Mouse (Mus musculus) kidney, postnatal 25 days (tissue): ENCODE results near the gene Hmox2.
"Not testable (repeated sequence)": the region's sequence is repeated elsewhere in the genome, so short reads cannot be mapped to it uniquely, and the experiment has no call there.

Experiments used
- DNase-seq, 2 experiments: peaks; one replicate each; pipeline ENCODE4 v3.0.0; 2021; ENCODE audit warnings: mixed read lengths in 2 of 2

Hmox2 gene

GRCm38 (mm10) chr16:4726528-4727128 lies 467 bp downstream of the Hmox2 start:
- DNase-seq = peak; percentile 60 to 83

GRCm38 (mm10) chr16:4727526-4727925 lies 1.4 kb downstream of the Hmox2 start:
- DNase-seq = no peak

GRCm38 (mm10) chr16:4727963-4728362 lies 1.8 kb downstream of the Hmox2 start:
- no peak for DNase-seq

- DNase-seq = no peak
Measured at GRCm38 (mm10) chr16:4730776-4731358, 4.7 kb downstream of the Hmox2 start.

- no peak for DNase-seq
Measured at GRCm38 (mm10) chr16:4736262-4736661, 10.1 kb downstream of the Hmox2 start.

- no peak for DNase-seq
Measured at GRCm38 (mm10) chr16:4739994-4740393, 13.8 kb downstream of the Hmox2 start.

DNA sequence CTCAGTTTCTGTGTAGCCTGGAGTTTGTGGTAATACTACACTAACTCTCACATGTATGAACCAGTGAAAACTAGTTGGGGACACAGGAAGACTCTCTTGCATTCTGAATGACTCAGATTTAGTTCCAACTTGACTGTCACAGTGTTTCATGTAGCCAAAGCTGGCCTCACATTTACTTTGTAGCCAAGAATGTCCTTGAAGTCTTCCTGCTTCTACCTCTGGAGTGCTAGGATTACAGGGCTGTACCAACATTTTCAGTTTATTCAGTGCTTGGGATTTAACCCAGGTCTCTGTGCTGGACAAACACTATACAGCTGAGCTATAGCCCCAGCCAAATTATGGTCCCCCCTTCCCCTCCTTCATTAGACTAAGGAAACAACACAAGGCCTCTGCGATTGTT lies 16.0 kb downstream of the Hmox2 start:
- DNase-seq = no peak

GRCm38 (mm10) chr16:4752155-4752554 lies 26.0 kb downstream of the Hmox2 start:
- no peak for DNase-seq

DNA sequence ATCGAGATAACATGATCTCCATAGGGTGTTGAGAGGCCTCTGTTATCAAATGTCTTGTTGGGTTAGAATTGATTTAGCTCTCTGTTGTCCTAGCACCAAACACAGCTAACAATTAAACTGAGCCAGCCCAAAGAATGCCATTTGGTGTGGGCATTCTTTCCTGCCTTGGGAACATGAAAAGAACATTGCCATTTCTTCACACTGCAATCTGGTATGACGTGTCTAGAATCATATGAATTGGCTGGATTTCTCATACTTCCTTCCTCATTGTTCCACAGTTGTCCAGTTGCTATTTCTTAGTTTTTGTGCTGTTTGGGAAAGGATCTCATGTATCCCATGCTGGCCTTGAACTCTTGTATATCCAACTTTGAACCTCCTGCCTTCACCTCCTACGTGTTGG lies 27.9 kb downstream of the Hmox2 start:
- no peak for DNase-seq

DNA sequence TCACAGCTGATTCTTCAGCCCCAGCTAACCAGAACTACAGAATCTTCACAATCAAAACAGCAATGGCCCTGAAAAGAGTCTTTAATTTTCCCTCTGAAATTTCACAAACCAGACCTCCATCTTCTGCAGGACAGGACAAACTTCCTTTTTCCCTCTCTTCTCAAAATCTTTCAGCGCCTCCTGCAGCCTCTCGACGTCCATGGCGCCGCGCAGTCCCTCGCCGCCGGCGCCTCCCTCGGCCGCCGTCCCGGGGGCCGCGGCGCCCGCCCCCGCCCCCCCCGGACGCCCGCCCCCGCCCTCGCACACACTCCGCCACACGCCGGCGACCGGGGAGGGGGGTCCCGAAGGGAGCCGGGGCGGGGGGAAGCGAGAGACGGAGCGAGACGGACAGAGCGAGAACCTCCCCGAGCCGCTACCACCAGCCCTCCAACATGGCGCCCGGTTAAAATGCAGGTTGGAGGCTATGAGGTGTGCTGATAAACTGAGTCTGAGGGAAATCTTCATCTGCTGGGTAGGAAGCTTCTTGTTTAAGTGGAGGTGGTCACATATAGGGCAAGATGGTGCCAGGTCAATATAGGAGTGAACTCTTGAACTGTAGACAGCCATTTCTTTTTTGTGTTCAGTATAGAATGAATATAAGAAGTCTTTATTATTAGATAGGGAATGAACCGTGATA lies 30.6 kb downstream of the Hmox2 start:
- not testable (repeated sequence) for DNase-seq

DNA sequence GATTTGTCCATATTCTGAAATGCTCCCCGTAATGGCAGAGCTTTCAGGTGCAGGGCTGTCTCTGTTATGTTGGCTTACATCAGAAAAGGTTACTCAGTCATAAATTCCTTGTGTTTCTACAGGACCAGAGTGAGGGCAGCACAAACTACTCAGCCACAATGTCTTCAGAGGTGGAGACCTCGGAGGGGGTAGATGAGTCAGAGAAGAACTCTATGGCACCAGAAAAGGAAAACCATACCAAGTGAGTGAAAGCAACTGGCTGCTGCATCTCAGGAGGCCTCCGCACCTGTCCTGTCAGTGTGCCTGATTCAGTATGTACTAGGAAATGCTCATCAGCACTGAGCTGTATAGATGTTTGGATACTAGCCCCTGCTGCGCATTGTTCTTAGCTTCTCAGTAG lies 36.3 kb downstream of the Hmox2 start:
- no peak for DNase-seq

GRCm38 (mm10) chr16:4763276-4763675 lies 37.1 kb downstream of the Hmox2 start:
- peak in 1 of 2 experiments; percentile 31 for DNase-seq

GRCm38 (mm10) chr16:4765852-4766251 lies 39.7 kb downstream of the Hmox2 start:
- DNase-seq = no peak

GRCm38 (mm10) chr16:4767012-4767790 lies 41.0 kb downstream of the Hmox2 start:
- no peak for DNase-seq

DNA sequence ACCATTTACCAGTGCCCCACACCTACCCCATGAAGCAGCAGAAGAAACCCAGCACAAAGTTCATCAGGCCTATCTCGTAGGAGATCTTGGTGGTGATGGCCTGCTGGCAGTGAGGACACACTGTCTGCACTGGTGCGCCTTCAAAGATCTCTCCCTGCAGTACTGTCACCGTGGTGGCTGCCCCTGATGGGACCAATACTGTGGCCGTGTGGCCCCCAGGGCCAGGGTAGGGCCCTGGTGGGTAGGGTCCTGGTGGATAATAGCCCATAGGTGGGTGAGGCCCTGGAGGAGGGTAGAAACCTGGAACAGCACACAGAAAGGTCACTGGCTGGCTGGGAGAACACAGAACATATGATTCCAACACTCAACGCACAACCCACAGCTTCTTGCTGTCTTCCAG lies 42.6 kb downstream of the Hmox2 start:
- DNase-seq = no peak

- peak; percentile 28 to 50 for DNase-seq
Measured at GRCm38 (mm10) chr16:4773289-4773970, 47.3 kb downstream of the Hmox2 start.

- DNase-seq = peak; percentile 51 to 67
Measured at GRCm38 (mm10) chr16:4777171-4777904, 51.2 kb downstream of the Hmox2 start.

- DNase-seq = peak; percentile 58 to 72
Measured at GRCm38 (mm10) chr16:4777905-4778609, 51.9 kb downstream of the Hmox2 start.

GRCm38 (mm10) chr16:4778940-4779339 lies 52.8 kb downstream of the Hmox2 start:
- no peak for DNase-seq

DNA sequence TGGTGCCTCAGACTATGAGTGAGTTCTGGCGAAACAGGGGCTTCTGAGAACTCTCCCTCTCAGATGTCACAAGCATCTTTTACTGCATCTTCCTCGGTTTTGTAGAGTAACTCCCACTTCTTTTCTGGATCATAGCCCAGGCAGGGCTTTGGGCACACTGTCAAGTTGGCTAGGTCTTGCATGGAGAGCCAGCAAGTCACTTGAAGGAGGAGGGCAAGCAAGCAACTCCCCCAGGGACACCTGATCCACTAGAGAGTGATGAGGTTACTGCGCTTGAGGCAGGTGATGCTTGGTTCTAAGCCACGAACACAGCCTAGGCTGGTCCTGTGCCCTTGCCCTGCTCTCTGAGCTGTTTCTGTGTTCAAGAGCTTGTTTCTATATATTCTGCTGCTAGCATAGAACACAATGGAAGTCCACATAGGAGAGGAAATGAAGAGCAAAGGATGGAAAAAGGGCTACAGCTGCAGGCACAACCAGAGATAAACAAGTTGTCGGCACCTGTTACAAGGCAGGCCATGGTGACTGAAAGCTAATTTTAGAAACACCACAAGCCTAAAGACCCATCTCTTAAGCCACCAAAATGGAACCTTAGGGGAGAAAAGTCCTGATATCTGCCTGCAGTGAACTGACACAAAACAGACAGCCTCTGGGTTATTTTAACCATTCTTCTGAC lies 55.5 kb downstream of the Hmox2 start:
- peak; percentile 74 to 83 for DNase-seq

DNA sequence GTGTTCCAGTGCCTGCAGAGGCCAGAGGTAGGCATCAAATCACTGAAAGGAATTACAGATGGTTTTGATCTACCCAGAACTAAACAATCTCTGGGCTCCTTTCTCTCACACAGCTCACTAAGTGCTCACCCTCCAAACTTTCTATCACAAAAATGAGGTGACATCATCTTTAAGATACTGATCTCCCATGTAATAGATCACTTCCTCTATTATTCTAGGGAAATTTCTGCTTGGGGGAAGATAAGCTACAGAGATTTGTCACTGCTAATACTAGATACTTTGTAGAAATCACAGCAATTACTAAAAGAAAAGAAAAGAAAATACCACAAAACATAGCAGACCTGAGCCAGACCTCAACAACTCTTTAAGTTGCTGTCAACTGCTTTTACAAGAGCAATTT lies 56.4 kb downstream of the Hmox2 start:
- DNase-seq = no peak
